Mouse (Mus musculus) mature B cell (primary cell): ENCODE measurements around the gene Ercc6l2.

Source experiments
- in situ Hi-C: fragments of 300-500 bp; cut with MboI; formaldehyde crosslinking; loops from 2 replicates; pipeline ENCODE4 v1.14.3; 2019

Ercc6l2 gene

DNA sequence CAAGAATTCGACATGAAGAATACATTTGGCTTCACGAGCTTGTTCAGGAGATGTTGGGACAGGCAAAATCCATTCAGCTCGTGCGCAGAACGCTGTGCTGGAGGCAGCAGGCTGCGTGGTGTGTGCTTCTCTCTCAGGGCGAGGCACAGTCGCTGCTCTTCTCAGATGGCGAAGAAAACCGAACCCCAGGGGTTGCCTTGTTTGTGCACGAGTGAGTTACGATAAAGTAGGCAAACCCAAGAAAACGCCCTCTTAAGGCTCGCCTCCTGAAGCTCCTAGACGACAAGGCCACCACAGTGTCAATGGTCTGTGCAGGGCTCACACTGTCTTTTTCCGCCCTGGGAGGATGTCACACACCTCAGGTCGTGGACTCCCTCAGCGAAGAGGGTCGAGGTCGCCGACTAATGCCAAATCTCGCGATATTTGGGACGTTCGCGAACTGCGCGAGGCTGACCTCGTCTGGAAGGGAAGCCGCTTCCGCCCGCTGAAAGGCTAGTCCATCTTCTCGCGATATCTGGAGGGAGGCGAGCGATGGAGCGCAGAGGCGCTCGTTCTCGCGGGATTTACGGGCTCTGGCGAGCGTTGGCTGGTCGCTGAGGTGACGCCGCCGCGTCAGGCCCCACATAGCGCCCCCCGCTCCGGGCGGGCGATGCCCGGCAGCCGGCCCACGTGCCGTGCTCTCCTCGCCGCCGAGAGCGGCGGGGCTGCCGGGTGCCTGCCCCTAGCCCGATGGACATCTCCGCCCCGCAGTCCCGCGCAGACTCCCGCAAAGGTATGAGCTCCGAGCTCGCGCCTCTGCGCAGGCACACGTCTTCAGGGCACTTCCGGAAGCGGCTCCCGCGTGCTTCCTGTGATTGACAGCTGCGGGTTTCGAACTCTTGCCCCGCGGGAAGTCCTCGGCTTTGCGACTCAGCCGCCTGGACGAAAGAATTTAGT is at the start of gene Ercc6l2:
Gene Ercc6l2, plus strand, starts transcription at position 495 of the 936 bp plus-strand sequence.
- in situ Hi-C loops, result loop anchor here (25.0 kb wide), 1 partner anchor 253 kb away; the partner anchor contains the start of gene Ptch1

GRCm38 (mm10) chr13:63766065-63766464 is 49.0 kb upstream of the Ercc6l2 start:
- in situ Hi-C loops, result no loop called here

DNA sequence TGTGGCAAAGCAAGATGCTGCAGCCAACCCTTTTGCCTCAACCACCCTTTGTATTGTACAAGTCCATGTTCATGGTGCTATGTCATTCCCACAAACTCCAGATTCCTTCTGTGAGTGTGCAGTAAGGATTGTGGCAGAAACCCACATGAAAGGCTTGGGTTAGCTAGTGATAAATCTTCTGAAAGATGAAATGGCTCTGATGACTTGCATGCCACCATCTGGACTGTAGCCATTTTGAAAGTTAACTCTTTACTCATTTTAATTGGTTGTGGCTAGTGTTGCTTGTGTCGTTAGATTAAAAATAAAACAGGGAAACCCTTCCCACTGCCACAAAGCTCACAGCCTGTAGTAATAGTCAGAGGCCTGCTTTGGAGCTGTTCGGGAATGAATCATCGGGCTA is 44.0 kb upstream of the Ercc6l2 start:
- in situ Hi-C loops, result no loop called here

GRCm38 (mm10) chr13:63778925-63779324 is 36.1 kb upstream of the Ercc6l2 start:
- in situ Hi-C loops, result no loop called here

- in situ Hi-C loops, result no loop called here
These were observed 35.4 kb upstream of the Ercc6l2 start for GRCm38 (mm10) chr13:63779376-63780291.

- in situ Hi-C loops, result no loop called here
These were observed 22.7 kb upstream of the Ercc6l2 start for GRCm38 (mm10) chr13:63792234-63792831.

GRCm38 (mm10) chr13:63793345-63794308 is 21.4 kb upstream of the Ercc6l2 start:
- in situ Hi-C loops, result no loop called here

- in situ Hi-C loops, result no loop called here
These were observed 16.4 kb upstream of the Ercc6l2 start for GRCm38 (mm10) chr13:63798677-63799076.

DNA sequence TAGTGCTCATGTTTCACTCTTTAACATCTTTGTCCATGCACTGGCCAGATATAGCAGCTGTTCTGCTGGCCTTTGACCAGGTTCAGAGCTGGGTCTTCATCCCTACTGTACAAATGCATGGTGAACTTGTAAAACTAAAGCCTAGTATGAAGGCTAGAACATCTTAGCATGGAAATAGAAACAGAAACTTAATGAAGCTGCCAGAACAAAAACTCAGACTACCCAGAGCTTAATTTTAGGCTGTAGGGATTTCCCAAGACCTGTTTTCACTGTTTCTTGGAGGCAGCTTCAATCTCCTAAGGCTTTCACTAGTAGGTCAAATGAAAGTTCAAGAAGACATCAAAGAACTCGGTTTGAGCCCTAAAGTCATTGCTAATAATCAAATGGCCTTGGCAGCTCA is 15.1 kb upstream of the Ercc6l2 start:
- in situ Hi-C loops, result loop anchor here (25.0 kb wide), 1 partner anchor 238 kb away; the partner anchor contains the start of gene Ptch1

- in situ Hi-C loops, result loop anchor here (25.0 kb wide), 1 partner anchor 239 kb away; the partner anchor contains the start of gene Ptch1
These were observed 13.8 kb upstream of the Ercc6l2 start for GRCm38 (mm10) chr13:63801289-63801688.

DNA sequence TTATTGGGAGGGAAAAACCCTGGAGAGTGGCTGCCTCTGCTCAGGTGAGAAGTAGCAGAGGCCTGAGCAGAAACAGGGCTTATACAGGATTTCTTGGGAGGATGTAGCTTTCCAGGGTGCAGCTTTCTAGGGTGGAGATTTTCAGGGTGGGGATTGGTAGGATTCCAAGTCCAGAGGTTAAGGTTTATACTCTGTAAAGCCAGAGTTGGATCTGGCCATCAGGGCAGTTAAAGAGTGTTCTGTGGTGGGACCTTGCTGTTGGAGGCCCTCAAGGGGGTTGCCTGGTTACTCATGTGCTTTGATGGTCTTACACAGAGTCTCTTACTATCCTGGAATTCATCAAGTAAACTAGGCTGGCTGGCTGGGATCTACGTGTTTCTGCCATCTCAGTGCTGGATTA is 7.8 kb upstream of the Ercc6l2 start:
- in situ Hi-C loops, result loop anchor here (25.0 kb wide), 1 partner anchor 245 kb away; the partner anchor contains the start of gene Ptch1

DNA sequence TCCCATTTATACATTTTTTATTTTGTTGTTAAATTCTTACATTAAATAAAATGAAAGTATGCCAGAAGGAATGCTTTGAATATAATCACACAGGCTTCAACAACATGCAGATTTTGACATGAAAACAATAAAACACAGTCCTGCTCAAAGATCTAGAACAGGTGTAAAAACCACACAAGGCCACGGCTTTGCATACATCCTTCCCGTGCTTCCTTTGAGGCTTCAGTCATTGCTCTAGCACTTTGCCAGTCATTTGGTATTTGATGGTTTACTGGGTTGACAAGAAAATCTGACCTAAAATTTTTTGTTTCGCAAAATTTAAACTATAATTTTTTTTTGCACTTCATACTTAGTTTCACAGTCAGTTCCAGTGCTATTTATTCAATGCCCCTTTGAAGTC is 7.1 kb upstream of the Ercc6l2 start:
- in situ Hi-C loops, result loop anchor here (25.0 kb wide), 1 partner anchor 246 kb away; the partner anchor contains the start of gene Ptch1

DNA sequence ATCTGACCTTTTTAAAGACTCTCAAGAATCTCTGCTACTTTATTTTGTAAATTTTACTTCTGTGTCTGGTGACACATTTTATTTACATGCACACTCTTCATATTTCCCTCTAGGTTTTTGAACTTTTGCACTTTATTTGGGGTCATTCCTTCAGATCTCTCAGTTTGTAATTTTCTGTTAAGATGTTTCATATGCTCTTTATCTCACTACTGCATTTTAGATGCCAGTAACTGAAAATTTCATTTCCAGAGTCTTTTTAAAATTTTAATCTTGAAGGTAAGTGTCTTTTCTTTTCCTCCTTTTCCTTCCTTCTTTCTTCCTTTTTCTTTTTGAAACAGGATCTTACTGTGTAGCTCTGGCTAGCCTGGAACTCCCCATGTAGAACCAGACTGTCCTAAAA is 3.6 kb upstream of the Ercc6l2 start:
- in situ Hi-C loops, result loop anchor here (25.0 kb wide), 1 partner anchor 249 kb away; the partner anchor contains the start of gene Ptch1

DNA sequence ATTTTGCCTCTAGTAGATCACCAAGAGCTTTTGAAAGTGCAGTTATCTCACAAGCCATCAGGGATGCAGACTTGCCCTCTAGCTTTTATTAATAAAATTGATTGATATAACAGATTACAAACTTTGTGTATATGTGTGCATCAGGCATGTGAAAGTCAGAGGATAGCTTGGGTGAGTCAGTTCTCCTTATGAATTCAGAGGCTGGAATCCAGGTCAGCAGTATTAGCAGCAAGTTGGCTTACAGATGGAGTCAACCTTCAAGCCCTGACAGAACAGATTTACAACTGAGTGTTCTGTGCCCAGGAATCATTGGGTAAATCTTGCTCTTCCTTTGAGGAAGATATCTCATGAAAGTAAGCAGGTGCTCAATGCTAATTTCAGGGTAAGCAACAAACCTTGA is 891 bp downstream of the Ercc6l2 start:
- in situ Hi-C loops, result loop anchor here (25.0 kb wide), 1 partner anchor 254 kb away; the partner anchor contains the start of gene Ptch1

DNA sequence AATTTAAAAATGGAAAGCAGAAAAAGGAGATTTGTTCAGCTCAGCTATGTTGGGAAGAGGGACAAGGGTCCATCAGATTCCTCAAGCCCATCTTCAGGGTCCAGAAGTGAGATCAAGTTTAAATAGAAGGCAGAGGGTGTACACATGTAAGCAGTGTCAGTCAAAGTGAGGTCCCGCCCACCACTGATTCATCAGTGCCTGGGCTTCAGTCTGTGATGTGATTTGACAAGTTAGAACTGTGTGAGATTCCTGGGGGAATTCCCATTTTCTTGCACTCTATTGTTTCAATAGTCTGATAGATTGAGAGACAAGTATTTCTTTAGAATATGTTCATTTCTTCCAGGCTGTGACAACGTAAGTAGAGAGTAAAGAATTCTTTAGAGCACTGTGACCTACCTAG is 30.7 kb downstream of the Ercc6l2 start:
- in situ Hi-C loops, result no loop called here

- in situ Hi-C loops, result no loop called here
These were observed 35.4 kb downstream of the Ercc6l2 start for GRCm38 (mm10) chr13:63850308-63851011.

- in situ Hi-C loops, result no loop called here
These were observed 57.7 kb downstream of the Ercc6l2 start for GRCm38 (mm10) chr13:63872585-63873282.

DNA sequence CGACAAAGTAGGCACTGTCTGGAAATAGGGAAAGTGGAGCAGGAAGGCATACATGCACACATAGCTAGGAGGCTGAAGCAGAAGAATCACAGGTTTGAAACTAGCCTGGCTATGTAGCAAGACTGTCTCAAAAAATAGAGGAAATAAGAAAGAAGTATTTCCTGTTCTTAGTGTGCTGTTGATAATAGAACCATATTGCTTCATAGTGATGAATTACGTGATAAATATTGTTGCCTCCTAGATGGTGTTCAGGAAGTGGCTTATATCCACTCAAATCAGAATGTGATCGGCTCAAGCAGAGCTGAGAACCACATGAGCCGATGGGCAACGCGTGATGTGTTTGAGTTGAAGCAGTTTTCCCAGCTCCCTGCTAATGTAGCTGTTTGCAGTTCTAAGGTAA is 62.1 kb downstream of the Ercc6l2 start:
- in situ Hi-C loops, result no loop called here
